Mouse (Mus musculus) heart, postnatal 14 days (tissue): ENCODE measurements around the gene Ctdnep1. TPM values are rescaled to one million over a fixed set of nuclear protein-coding genes. Genes with fewer than 3 reads are reported as not detected.
"Not testable (repeated sequence)": the region's sequence is repeated elsewhere in the genome, so short reads cannot be mapped to it uniquely, and the experiment has no call there.

Experiments used
- DNase-seq, 2 experiments: peaks; one replicate each; pipeline ENCODE4 v3.0.0; 2021 to 2022
- intact Hi-C: fragments of 180-260 bp; cut with DNase I; formaldehyde crosslinking; loops from one replicate; pipeline ENCODE4 v1.15.1; 2025
- total RNA-seq, 2 experiments: library from RNA; stranded (reverse); gene quantifications; 2 replicates each; pipeline ENCODE4 v1.2.3; 2021

Ctdnep1 gene
- total RNA-seq, 2 experiments from 2014 or later, result 143 to 147 TPM

DNA sequence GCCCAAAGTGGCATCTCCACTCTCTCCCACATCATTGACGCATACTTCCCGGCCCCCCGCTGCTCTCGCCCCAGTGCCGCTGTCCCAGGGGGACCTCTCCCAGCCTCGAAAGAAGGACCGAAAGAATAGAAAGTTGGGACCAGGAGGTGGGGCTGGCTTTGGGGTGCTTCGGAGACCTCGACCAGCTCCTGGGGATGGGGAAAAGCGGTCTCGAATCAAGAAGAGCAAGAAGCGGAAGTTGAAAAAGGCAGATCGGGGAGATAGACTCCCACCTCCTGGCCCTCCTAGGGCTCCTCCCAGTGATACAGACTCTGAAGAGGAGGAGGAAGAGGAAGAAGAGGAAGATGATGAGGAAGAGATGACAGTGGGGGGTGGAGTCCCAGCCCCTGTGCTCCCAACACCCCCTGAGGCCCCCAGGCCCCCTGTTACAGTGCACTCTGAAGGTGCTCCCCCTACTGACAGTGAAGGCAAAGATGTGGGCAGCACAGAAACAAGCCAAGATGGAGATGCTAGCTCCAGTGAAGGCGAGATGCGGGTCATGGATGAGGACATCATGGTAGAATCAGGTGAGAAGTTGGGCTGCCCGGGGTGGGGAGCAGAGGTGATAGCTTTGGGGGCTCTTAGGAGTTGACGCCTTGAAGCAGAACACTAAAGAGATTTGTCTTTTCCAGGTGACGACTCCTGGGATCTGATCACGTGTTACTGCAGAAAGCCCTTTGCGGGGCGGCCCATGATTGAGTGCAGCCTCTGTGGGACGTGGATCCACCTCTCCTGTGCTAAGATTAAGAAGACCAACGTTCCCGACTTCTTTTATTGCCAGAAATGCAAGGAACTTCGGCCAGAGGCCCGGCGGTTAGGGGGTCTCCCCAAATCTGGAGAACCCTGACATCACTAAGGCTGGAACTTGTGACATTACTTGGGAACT lies 17.9 kb downstream of the Ctdnep1 start:
- no peak for DNase-seq
- intact Hi-C loops, result loop anchor here (10.0 kb wide), 1 partner anchor 656 kb away; the partner anchor contains the start of genes Eno3 and Pfn1

DNA sequence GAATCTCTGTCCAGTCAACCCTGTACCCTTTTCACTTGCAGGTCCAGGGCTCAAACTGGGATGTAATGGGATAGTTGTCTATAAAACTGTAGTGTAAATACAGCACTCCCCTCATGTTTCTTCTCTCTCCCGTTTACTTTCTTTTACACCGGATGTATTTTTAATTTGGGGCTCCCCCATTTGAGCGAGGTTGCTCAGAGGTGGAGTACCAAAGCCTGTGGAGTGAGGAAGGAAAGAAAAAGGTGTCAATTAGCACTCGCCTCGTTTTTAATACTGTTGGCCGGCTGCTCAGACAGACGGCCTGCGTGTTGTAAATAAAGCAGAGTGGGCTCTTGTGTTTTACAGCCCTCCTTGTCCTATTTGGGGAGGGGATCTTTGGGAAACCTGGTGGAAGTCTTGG lies 18.7 kb downstream of the Ctdnep1 start:
- no peak for DNase-seq
- intact Hi-C loops, result loop anchor here (10.0 kb wide), 1 partner anchor 655 kb away; the partner anchor contains the start of genes Eno3 and Pfn1

DNA sequence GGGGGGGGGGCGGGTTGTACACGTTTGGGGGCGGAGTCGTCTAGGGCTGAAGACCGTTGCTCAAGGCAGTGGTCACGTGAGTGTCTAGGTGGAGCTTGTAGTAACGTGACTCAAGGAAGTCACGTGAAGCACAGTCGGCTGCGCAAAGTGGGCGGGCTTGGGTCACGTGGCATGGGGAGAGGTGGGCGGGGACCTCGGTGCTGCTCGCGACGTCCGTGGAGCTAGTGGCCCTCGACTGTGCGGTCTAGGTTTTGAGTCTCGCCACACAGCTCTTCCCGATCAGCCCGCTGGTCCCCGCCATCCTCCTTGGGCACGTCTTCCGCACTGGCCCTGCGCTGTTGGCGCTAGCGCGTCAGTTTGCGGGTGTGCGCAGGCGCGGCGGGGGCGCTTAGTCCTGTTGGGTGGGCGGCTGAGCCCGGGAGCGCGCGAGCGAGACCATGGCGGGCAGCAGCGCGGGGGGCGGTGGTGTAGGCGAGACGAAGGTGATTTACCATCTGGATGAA lies 19.5 kb downstream of the Ctdnep1 start, which contains the start of gene Dvl2:
TSS of gene Dvl2 (plus strand) at position 200 of the 503 bp plus-strand sequence.
- intact Hi-C loops, result no loop called here
- DNase-seq, result peak; percentile 86 to 90

DNA sequence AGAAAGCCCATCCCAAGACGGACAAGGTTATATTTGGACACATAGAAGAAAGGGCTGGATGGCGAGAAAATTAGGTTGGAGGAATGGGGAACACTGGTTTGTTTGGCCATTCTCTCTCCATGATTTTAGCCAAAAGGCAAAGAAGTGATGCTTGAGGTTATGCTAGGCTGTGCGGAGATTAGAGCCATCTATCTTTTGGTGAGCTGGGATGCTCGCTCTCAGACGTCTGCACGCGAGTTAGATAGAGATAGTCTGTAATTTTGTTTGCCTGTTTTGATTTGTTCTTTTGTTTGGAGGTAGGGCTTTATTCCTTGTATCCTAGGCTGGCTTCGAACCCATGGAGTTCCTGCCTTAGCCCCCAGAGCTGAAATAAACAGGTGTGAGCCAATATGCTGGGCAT lies 20.2 kb downstream of the Ctdnep1 start:
- DNase-seq, result no peak
- intact Hi-C loops, result no loop called here

DNA sequence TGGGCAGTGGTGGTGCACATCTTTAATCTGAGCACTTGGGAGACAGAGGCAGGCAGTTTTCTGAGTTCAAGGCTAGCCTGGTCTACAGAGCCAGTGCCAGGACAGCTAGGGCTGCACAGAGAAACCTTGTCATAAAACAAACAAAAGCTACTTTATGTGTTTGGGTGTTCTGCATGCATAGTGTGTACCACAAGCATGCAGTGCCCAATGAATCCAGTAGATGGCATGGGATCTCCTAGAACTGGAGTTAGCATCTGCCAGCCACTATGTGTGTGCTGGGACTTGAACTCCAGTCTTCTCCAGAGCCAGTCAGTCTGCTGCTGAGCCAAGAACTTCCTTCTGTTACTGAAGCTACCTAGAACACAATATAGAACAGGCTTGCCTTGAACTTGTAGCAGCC lies 20.9 kb downstream of the Ctdnep1 start:
- DNase-seq, result peak in 1 of 2 experiments; percentile 56
- intact Hi-C loops, result loop anchor here (2.0 kb wide), 1 partner anchor 51 kb away; no protein-coding TSS in a partner anchor

DNA sequence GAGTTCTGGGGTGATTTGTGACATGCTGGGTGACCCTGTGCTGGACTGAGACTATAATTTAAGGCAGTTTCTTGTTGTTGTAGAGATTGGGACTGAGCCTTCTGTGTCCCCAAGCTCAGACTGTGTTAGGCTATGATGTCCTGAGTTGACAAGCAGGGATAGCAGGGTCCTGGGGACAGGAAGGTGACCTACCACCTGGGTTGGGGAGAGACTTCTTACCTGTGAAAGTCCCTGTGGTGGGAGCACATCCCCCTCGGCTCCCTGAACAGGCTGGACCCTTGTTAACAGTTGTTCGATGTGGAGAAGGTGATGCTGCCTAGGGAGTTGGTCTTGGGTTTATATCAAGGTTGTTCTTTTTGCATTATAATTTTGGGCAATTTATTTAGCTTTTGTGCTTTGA lies 21.5 kb downstream of the Ctdnep1 start:
- intact Hi-C loops, result loop anchor here (2.0 kb wide), 1 partner anchor 50 kb away; no protein-coding TSS in a partner anchor
- no peak for DNase-seq

DNA sequence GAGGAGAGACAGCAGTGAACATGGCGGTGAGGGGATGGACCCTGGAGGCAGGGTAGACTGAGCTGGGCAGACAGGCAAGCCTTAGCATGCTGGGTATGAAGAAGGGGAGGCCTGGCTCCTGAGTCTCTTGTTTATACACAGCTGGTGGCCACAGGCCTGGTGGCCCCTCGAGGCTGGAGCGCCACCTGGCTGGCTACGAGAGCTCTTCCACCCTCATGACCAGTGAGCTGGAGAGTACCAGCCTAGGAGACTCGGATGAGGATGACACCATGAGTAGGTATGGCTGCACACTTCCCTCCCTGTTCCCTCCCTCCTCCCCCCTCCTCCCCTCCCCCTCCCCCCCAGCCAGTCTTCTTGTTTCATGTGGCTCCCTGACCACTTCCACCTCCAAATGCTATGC lies 24.6 kb downstream of the Ctdnep1 start:
- DNase-seq, result no peak
- intact Hi-C loops, result loop anchor here (2.0 kb wide), 1 partner anchor 71 kb away; the partner anchor contains the start of gene Ybx2

DNA sequence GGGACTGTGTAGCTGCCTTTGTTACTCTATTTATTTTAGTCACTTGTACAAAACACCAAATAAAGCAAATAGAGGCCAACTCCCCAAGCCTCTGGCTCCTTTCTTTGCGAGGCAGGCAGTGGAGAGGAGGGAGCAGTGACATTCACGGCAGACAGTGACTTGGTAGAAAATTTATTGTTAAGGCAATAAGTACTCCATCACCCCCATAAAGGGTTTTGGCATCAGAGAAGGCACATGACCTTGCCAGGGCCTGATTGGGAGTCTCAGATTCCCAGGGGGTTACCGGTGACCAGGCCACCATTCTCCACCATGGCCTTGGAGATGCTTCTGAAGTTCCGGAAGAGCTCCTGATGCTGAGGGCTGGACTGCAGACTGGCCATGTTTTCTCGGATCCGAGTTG lies 29.1 kb downstream of the Ctdnep1 start:
- DNase-seq, result no peak
- intact Hi-C loops, result no loop called here

DNA sequence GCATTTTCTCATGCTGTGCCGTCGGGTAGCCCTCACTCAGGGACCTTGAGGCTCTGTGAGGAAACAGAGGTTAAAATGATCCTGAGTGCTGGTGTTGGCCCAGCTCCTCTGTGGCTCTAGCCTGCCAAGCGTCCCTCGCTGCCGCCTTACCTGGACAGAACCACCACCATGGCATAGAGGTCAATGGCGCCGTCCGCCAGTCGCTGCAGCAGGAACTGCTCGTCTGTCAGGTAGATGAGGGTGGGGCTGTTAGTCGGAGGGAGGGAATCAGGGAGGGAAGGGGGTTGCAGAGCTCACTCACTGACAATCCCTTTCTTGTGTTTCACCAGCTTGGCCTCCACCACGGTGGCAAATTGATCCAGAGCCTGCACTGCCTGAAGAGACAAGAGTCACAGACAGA lies 29.6 kb downstream of the Ctdnep1 start:
- intact Hi-C loops, result no loop called here
- no peak for DNase-seq

DNA sequence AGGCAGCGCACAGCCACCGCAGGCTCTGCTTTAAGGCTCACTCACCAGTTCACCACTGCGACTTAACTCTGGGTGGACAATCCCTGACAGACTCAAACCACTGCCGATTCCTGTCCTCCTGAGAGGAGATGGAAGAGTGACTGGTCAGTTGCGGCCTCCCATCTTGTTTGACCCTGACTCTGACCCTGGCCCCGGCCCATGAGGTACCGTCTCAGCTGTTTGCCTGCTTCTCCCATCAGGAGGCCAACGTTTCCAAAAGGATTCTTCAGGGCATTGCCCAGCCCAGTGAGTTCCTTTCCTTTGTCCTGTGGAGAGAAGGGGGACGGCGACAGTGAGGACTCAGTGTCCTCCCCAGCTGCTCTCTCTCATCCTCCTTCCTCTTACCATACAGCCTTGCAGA lies 30.0 kb downstream of the Ctdnep1 start:
- DNase-seq, result no peak
- intact Hi-C loops, result no loop called here

DNA sequence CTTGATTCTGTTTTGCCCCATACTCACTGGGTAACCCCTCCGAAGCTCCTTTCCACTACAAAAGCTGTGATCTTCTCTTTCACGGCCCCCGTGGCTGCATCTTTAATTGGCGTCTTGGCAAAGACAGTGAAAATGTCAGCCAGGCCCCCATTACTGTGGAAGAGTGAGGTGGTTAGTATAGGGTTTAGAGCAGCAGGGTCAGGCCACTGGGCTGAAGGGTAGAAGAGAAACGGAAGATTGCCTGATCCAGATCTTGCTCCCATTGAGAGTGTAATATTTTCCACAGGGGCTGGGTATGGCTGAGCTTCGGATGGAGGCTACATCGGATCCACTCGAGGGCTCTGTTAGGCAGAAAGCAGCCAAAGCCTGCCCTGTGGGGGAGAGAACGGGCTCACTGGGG lies 32.0 kb downstream of the Ctdnep1 start:
- intact Hi-C loops, result no loop called here

DNA sequence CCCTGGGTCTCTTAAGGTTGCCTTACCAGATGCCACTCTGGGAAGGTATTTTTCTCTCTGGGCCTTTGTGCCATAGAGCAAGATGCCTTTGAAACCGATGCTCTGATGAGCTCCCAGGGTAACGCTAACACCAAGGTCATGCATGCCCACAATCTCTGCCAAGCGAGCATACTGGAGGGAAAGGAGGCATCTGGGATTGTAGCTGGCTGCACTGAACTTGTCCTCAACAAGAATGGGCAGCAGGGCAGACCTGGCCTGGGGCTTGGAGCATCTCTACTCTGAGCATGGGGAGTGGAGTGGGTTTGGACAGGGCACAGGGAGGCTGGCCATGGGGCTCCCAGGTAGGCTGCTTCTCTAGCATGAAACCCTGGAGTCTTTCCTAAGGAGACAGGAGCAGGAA lies 32.5 kb downstream of the Ctdnep1 start:
- intact Hi-C loops, result no loop called here
- no peak for DNase-seq

More for the DNA sequence above, 32.0 kb downstream of the Ctdnep1 start:
- DNase-seq, result no peak

DNA sequence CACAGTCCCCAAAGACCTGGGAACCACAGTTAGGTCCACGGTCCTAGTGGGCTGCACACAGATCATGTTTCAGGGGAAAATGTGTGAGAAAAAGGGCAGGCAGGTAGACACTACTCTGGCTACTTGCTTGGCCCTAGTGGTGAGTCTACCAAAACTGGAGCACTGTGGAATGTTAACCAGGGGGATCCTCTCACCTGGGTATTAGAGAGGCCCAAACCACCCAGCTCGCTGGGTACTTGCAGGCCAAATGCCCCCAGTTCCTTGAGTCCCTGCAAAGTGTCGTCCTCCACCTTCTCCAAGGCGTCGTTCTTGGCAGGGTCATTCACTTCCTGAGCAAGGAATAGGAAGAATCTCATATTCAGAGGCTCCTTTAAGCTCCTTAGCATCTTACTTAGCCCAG lies 33.1 kb downstream of the Ctdnep1 start:
- intact Hi-C loops, result no loop called here
- no peak for DNase-seq

DNA sequence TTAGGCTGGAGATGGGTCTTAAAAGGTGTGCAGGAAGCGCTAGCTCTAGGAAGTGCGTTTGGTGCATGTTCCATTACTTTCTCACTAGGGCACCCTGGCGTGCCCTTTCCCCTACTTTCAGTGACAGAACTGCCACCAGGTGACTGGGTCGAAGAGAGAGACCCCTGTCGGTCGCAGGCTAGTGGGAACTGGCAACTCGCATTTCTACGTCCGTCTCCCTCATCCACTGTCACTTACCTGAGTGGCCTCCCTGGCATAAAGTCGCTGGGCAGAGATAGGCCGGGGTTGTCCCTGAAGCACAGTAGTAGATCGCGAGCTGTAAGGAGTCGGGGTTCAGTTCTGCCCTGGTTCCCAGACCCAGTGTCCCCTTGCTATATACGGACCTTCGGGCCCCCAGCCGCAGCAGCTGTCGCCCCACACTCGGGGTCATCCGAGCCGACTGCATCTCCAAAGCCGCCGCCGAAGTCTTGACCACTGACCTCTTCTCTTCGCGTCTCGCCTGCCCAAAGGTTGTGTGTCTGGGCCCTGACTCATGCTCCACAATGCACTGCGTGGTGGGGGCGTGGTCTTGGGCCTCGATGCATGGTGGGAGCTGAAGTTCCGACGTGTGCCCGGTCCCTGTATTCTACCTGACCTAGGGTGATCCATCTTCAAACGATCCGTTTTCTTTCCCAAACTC lies 34.1 kb downstream of the Ctdnep1 start, which contains the start of gene Acadvl:
TSS of gene Acadvl (minus strand) at position 532 of the 679 bp plus-strand sequence.
- intact Hi-C loops, result no loop called here
- peak; percentile 86 to 88 for DNase-seq

DNA sequence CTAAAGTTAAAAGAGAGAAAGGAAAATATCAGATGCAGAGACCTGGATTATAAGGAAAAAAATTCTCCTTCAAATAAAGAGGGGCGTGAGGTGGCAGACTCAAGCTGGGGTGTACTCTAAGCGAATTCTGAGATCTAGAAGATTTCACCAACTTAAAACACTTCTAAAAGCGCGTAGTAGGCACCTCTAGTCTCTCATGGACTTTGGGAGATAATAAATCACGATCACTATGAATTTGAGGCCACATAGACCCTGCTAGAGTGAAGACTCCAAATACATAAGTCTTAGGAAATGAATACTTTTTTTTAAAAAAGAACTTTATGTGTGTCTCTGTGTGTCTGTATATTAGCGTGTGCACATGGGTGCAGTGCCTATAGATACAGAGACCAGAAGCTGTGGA lies 34.7 kb downstream of the Ctdnep1 start:
- no peak for DNase-seq
- intact Hi-C loops, result no loop called here

DNA sequence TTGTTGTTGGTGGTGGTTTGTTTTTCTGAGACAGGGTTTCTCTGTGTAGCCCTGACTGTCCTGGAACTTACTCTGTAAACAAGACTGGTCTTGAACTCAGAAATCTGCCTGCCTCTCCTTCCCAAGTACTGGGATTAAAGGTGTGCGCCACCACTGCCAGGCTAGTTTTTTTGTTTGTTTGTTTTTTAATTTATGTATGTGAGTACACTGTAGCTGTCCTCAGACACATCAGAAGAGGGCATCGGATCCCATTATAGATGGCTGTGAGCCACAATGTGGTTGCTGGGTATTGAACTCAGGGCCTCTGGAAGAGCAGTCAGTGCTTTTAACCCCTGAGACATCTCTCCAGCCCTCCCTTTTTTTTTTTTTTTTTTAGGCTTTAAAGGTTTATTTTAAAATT lies 35.2 kb downstream of the Ctdnep1 start:
- intact Hi-C loops, DNase-seq: not testable (repeated sequence)

DNA sequence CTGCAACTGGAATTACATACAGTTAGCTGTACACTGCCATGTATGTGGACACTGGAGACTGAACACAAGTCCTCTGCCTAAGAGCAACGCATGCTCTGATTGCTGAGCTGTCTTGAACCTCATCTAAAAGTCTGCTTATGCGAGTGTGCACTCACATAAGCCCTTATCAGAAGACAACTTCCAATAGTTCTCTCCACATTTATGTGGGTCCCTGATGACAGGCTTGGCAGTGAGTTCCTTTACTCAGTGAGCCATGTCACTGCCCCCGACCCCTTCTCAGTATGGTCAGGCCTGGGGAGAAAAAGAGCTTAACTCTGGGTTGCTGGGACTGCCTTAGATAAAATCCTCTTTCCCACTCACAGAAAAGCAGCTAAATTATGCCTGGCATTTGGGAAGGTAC lies 35.7 kb downstream of the Ctdnep1 start, which contains the start of gene Dlg4:
TSS of gene Dlg4 (plus strand) at position 274 of the 400 bp plus-strand sequence.
- DNase-seq, result no peak
- intact Hi-C loops, result no loop called here

DNA sequence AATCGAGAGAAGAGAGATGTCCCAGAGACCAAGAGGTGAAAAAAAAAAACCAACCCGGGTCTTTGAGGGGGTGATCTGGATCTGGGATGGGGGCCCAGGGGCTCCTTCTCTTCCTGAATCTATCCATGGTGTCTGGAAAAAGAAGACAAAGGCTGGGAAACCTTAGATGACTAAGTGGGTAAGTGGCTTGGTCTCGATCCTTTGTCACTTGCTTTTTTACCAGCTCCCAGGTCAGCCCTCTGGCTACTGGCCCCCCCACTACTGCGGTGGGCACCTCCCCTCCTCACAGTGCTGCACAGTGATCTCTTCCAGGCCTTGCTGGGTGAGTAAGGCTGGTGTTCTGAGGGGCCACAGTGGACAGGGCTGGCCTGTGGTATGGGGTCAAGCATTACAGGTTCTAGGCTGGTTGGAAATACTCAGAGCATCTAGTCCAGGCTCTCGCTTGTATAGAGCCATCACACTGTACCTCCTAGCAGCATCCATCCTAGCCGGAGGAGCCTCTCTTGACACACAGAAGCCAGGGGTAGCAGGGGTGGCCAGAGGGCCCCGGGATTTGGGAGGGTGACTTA lies 36.3 kb downstream of the Ctdnep1 start:
- no peak for DNase-seq
- intact Hi-C loops, result no loop called here

DNA sequence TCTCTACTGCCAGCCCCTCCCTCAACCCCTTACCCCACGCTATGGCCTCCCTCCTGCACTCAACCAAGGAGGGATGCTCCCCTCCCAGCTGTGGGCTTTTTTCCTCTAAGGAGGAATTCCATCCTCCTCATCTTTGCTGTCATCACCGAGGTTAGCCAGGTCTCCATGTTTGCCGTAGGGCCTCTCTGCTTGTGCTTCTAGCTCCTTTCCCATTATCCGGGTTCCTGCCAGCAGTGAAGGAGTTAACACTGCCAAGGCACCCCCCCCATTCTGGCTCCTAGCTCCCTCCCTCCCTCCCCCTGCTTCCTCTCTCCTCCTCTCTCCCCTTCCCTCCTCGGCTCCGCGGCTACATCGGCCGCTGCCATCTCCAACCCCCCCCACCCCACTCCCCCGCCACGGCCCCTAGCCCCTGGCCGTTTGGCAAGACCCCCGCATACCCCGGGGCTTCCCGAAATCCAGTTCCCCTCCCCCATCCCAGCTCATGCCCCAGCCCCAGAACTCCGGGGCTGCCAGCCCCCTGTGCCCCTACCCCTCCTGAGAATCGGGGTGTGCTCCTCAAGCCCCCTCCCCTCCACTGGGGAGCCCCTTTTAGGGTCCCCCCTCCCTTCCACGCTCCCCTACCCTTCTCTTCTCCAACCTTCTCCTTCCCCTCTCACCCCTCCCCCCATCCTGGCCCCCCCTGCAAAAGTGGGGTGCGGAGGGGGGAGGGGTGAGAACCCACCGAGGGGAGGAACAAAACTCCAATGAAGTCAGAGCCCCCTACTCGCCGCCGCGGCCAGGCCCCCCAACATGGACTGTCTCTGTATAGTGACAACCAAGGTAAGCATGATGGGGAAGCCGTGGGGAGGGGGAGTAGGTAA lies 37.4 kb downstream of the Ctdnep1 start:
- intact Hi-C loops, result no loop called here
- DNase-seq, result peak in 1 of 2 experiments; percentile 63
